Mouse (Mus musculus) layer of hippocampus, postnatal 25 days (tissue): ENCODE measurements around the gene Csf3. TPM values are rescaled to one million over a fixed set of nuclear protein-coding genes. Genes with fewer than 3 reads are reported as not detected.
"Not testable (repeated sequence)": the region's sequence is repeated elsewhere in the genome, so short reads cannot be mapped to it uniquely, and the experiment has no call there.

Experiments
- DNase-seq, 2 experiments: peaks; one replicate each; pipeline ENCODE4 v3.0.0; 2022; ENCODE audit warnings: mixed read lengths in 2 of 2, low spot score in 1 of 2; ENCODE audit errors: extremely low spot score in 1 of 2
- total RNA-seq, 2 experiments: library from RNA; stranded (reverse); gene quantifications; 2 replicates each; pipeline ENCODE4 v1.2.3; 2021

The Csf3 gene
- total RNA-seq, 2 experiments from 2014 or later: not detected

DNA sequence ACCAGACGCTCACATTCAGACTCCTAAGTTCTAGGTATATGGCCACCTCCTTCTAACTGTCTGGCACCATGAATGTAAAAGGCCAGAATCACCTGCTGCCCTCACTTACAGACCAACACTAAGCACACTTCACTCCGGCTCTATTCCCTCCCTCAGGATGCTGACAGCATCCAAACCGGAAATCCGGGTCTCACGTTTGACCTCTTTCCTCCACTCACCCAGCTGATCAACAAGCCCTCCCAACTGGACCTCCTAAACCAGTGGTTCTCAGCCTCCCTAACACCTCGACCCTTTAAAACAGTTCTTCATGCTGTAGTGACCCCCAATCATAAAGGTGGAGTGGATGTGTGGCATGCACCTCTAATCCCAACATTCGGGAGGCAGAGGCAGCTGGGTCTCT is 22.0 kb downstream of the Csf3 start:
- no peak for DNase-seq

DNA sequence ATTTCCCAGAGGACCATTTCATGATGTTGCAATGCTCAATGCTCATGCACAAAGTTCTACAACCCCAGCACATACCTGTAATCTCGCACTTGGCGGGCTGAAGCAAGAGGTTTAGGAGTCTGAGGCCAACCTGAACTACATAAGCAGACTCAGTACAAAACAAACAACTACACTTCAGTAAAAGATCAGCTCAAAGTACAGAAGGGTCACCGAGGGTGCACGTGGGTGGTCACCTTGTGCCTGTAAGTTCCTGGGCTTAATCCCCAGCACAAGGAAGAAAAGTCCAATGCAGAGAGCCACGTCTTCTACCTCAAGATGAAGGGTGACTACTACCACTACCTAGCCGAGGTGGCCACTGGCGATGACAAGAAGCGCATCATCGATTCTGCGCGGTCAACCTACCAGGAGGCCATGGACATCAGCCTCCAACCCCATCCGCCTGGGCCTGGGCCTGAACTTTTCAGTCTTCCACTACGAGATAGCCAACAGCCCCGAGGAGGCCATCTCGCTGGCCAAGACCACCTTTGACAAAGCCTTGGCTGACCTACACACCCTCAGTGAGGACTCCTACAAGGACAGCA is 25.0 kb downstream of the Csf3 start:
- DNase-seq: no peak

DNA sequence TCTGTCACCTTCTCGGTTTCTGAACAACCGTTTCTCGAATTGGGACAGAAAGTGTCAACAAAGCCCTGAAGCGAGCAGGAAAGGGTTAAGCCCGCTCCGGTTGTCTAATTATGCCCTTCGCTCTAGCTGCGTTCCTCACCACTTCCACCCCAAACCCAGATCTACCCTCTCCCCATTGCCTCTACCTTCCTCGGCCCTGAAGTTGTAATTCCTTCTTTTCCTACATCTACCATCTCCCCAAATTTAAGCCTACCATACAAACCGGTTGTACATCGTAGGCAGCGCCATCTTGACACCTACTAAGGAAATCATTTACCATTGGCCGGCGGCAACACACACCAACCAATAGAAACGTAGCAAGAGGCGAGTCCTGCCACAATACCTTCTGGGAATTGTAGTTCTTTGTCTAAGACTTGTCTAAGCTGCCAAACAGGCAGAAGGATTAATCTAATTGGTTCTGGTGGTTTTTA is 28.1 kb downstream of the Csf3 start, which contains the start of gene Med24:
Gene Med24 (minus strand): TSS at position 317 of the 470 bp plus-strand sequence.
- peak in 1 of 2 experiments; percentile 68 for DNase-seq

DNA sequence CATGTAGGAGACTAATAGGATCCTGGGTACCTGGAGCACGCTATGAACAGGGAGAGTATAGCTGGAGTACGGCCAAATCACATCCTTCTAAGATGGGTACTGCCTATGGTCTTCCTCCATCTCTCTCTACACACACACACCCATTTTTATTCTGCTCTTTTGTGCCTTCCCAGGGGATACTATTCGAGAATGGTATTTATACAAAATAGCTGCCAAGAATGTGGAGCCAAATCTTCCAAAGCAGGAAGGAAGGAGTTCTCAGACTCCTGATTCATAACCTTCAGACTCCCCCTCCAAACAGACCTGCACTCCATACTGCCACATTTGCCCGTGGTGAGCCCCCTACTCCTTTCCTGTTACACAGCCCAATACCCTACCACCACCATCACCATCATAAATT is 29.7 kb downstream of the Csf3 start:
- no peak for DNase-seq

DNA sequence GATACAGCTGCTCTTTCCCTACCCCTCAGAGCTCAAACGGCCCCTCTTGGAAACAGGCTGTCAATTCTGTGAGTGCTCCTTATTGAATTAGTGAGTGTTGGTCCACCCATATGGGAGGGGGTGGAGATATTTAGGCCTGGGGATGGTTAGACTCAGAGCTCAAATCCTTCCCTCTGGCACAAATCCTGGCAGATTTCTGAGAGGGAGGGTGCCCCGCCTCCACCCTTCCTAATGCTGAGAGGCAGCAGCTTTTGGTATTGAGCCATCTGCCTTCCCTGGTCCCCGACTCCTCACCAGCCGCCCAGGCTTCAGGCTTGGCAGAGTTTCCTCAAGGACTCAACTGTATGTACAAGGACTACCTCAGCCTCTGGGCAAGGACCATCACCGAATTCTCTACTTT is 30.1 kb downstream of the Csf3 start:
- DNase-seq: peak in 1 of 2 experiments; percentile 46

DNA sequence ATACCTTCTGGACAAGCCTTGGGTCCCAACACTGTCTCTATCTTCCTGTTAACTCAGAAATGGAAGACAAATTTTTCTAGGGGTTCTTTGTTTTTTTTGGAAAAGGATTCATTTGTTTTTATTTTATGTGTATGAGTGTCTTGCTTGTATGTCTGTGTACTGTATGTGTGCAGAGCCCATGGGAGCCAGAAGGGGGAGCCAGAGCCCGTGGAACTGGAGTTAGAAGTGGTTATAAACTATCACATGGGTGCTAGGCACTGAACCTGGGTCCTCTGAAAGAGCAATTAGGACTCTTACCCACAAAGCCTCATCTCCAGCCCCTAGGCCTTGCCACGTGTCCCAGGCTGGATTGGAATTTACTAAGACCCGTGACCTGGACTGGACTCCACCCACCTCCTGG is 33.0 kb downstream of the Csf3 start:
- no peak for DNase-seq

DNA sequence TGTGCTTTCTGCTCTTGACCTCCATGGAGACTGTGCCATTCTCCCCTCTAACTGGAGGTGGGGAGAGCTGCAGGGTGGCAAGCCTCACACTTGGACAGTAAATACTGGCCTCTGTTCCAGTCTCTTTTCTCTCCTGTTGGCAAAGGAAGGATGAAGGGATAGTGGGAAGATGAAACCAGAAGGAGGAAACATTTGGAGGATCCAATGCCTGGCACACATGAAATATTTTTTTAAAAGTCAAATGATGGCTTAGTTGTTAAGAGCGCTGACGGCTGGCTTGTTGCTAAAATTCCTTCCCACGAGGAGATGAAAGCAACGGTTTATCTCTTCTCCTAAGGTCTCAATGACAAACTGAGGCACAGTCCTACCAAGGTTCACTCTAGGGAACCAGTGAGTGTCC is 34.0 kb downstream of the Csf3 start:
- DNase-seq: no peak

DNA sequence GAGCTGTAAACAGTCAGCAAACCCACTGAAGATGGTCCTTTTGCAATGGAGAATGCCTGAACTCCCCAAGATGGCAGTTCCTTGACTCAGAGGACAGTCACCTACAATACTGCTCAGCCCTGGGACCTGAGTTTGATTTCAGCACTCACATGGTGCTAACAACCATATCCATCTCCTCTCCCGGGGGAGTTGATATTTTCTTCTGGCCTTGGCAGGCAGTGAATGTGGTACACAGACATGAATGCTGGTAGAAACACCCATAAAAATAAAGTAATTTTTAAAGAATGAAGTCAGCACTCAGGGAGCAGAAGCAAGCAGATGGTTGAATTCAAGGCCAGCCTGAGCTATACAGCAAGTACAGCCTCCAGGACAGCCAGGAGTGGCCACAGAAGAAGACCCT is 35.1 kb downstream of the Csf3 start:
- DNase-seq: no peak

DNA sequence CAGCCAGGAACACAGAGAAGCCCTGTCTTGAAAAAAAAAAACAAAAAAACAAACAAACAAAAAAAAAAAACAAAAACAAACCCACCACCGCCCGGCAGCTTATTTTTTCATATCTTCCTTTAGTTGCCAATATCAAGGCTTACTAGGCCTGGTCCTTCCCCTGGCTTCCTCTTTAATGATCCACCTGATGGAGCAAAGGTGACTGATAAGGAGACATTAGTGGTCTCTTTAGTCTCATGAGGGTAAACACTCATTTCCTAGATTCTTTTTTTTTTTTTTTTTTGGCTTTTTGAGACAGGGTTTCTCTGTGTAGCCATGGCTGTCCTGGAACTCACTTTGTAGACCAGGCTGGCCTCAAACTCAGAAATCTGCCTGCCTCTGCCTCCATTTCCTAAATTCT is 36.2 kb downstream of the Csf3 start:
- DNase-seq: not testable (repeated sequence)

DNA sequence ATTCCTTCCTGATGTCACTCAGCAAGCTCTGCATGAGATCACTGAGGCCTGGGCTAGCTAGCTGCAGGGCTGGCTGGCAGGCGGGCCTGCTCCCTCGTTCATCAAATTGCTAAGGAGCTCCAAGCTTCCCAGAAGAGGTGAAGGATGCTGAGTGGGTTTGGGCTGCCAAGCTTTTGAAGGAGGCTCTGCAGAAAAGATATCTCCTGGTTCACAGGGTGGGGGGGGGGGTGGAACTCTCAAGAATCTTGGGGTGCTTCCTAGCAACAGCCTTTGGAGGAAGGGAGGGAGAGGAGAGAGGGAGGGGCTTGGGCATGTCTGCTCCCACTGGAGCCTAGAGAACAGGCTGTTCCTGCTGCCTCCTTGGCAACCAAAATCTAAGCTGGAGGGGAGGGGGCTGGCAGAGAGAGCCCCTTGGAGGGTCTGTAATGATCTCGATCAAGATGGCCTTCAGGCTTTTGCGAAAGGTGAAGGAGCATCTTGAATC is 37.4 kb downstream of the Csf3 start:
- DNase-seq: peak; percentile 29 to 44

DNA sequence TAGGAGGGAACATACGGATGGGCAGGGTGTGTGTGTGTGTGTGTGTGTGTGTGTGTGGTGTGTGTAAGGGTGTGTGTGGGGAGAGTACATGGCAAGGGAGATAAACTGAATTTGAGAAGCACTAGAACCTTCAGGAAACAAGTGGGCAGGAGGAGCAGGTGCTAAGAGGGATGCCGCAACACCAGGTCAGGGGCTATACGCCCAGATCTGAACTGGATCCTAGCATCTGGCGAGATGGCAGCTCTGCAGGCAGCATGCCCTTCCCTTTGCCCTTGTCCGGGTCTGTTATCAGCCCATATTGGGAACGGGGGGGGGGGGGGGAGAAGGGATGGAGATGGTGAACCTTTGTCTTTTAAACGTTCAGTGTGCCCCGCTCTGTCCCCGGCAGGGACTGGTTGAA is 37.9 kb downstream of the Csf3 start:
- DNase-seq: peak in 1 of 2 experiments; percentile 39

DNA sequence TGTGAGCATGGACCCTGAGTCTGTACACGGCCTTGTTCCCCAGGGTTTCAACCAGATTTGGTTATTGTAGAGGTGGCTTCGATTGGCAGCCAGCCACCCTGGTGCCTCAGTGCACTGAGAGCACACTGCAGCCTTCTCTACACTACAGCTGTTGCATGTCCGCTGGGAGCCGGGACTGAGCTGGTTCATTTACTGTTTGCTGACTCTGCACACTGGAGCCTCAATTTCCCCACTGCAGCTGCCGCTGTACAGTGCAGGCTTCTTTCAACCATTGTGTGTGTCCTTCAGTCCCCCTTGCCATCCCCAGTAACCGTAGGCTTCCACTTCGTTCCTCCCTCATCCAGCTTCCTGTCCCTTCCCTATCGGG is 38.9 kb downstream of the Csf3 start:
- peak; percentile 42 to 44 for DNase-seq

DNA sequence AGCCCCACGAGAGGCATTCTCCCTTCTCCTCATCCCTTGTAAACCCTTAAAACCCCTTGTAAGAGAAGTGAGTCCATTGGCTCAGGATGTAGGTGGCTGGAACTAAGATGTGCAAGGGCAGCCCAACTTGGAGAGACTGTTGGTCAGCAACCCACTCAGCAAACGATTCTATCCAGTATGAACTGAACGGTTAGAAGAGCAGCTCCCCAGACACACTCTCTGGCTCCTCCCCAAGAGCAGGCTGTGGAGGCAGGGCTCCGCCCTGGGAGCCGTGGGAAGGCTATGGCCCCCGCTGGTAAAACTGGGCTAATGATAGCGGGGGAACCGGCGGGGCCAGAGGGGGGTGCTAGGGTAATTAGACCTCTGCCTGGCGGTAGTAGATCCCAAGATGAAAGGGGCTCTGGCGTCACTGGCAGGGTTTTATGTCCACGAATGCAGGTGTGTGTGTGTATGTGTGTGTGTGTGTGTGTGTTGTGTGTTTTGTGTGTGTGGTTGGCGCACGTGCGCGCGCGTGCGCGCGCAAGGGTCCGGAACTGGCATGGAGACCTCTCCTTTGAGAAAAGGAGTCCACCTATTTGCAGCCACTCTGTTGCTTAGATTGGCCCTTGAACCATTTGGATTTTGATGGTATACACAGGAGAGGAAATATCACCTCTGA is 39.5 kb downstream of the Csf3 start, which contains the start of gene Thra:
Gene Thra (plus strand): TSS at position 246 of the 658 bp plus-strand sequence.
- peak; percentile 49 to 56 for DNase-seq

DNA sequence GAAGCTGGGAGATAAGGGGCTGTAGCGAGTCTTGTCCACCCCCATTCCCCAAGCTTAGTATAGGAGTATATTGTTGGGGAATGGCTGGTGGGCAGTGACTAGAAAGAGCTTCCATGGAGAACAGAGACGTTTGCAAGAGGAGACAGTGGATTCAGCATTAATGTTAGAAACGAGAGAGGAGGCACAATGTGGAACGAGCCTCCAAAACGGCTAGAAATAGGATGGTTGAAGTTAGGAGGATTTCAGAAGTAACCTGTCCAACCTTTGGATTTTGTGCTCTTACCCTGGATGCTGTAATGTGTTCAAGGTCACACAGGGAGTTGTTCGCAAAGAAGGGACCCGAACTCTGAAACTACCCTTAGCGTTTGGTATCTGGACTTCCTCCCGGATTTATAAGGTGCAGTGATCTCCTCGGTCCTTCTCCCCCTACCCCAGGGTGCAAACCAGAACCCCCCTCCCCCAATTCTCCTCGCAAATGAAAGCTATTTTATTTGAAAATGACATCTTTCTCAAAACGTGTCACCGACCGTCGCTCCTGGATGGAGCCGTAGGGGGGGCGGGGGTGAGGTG is 40.1 kb downstream of the Csf3 start:
- no peak for DNase-seq

DNA sequence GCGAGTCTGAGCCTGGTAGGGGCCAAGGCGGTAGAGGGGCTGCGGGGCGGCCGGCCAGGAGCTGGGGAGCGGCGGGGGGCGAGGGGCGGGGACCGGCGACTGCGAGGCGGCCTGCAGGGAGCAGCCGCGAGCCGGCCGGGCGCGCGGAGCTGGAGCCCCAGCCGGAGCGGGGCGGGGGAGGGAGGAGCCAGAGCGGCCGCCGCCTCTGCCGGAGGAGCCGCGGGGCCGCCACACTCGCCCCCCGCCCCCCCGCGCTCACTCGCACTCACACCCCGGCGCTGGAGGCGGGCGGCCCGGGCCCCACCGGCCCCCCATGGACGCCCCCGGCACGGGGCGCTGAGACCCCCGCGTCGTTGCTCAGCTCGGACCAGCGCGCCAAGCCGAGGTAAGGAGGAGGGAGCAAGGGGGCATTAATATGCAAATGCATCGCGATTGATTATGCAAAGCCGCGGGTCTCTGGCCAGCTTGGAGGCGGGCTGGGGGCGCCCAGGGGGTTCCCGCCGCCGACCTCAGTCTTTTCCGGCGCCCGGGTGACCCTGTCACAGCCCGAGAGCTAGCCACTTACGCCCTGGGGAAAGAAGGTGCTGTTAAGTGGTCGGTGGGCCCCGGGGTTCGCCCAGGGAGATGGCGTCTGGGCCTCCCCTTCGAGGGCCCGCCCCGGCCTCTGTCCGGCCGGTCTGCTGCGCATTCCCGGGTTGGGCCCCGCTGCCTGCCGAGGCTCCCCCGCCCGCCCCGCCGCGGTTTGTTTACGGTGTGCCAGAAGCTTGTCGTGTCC is 40.7 kb downstream of the Csf3 start:
- peak; percentile 59 to 73 for DNase-seq

DNA sequence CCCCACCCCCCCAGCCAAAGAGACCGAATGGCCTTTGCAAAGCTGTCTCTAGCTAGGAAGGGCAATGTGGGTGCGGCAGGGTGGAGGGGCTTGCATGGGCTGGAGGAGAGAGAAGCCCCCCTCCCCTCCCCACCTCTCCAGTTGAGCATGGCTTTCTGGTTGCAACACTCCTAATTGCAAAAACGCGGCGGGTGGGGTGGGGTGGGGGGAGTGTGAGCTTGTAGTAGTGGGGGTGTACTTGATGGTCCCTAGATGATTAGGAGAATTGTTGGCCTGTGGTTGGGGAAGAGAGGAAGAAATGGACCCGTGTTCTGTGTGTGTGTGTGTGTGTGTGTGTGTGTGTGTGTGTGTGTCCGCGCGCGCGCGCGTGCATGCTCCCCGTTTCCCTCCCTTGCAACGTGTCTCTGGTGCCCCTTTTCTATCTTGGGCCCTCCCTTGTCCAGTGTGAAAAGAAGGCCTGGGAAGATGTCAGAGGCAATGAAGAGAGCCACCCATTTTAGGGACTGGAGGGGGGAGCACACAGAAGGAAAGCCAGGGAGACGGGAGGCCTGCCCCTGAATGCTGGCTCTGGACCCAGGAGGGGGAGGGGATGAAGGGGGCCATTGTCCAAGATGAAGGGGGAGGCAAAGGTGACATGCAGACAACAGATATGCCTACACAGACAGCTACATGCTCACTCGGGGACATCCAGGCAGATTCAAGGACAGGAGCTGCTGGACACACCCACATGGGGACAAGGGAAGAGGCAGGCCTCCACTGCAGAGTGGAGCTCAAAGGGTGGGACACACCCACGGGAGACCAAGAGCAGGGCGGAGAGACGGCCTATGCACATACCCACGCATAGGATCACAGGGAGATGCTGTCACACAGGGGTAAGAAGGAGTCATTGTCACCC is 41.6 kb downstream of the Csf3 start:
- peak; percentile 50 to 56 for DNase-seq

DNA sequence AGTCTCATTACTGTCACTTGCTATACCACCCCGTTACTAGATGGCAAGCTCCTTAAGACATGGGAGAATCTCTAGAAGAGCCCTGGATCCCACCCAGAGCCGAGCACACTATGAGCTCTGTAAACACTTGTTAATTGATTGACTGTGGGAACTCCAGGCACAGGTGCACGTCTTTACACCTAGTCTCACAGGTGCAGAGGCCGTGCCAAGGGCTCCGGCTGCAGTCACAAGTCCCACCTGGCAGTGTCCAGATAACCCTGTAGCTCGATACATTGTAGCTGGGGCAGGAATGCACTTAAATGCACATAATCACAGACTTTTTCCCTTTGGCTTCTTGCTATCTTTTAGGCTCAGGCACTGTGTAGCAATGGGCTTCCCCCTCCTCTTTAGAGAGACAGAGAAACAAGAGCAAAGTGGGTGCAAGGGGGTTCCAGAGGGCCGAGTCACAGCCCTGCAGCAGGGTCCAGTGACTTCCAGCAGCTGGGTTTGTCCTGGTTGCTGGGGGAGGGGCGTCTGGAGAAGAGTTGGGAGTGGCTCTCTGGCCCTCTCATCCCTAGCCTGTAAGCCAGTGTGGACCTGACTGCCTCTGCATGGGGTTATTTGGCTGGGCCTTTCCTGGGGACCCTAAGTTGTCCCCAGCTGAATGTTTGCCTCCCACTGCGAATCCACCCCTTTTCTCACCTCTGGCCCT is 42.7 kb downstream of the Csf3 start:
- peak in 1 of 2 experiments; percentile 50 for DNase-seq

DNA sequence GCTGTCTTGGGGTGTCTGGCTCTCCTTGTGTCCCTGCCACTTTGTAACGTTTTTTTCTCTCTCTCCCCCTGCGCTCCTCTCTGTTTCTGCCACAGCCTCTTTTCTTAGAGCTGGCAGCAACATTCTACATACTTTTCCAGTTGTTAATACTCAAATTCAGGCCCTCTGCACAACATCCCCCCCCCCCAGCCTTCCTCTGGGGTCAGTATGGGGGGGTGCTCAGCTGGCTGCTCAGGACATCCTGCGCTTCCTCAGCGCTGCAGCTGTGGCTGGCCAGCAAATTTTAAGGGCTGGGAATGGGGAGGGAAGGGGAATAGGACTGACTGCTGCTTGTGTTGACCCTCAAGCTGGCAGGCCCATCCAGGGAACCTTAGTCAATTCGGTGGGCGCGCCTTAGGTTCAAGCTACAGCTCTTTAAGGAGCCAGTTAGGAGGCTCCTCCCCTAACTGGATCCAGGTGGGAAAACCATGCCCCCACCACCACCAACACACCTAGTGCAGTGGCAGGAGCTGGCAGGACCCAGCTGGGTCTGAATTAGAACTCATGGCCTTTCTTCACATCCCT is 43.5 kb downstream of the Csf3 start:
- DNase-seq: no peak
